Mouse (Mus musculus) liver, adult 2 months (tissue): ENCODE data around the gene Tex38.

ENCODE experiments used
- CTCF ChIP-seq: fragments of 200-500 bp; IDR thresholded peaks from 2 replicates; pipeline ENCODE4 v1.5.1; 2011; ENCODE audit warnings: low read depth, low read length, control low read depth
- POLR2A ChIP-seq: fragments of 200-500 bp; IDR thresholded peaks from 2 replicates; pipeline ENCODE4 v1.6.1; 2011; ENCODE audit warnings: low read length, control low read depth; ENCODE audit not compliant: insufficient read depth; ENCODE audit errors: extremely low read depth

- TF ChIP-seq CTCF (no peak), POLR2A (no peak)
Measured at GRCm38 (mm10) chr4:115827535-115827887, 46.7 kb upstream of the Tex38 start.
